Mouse (Mus musculus): ENCODE results near the gene Lrrc2.

DNA sequence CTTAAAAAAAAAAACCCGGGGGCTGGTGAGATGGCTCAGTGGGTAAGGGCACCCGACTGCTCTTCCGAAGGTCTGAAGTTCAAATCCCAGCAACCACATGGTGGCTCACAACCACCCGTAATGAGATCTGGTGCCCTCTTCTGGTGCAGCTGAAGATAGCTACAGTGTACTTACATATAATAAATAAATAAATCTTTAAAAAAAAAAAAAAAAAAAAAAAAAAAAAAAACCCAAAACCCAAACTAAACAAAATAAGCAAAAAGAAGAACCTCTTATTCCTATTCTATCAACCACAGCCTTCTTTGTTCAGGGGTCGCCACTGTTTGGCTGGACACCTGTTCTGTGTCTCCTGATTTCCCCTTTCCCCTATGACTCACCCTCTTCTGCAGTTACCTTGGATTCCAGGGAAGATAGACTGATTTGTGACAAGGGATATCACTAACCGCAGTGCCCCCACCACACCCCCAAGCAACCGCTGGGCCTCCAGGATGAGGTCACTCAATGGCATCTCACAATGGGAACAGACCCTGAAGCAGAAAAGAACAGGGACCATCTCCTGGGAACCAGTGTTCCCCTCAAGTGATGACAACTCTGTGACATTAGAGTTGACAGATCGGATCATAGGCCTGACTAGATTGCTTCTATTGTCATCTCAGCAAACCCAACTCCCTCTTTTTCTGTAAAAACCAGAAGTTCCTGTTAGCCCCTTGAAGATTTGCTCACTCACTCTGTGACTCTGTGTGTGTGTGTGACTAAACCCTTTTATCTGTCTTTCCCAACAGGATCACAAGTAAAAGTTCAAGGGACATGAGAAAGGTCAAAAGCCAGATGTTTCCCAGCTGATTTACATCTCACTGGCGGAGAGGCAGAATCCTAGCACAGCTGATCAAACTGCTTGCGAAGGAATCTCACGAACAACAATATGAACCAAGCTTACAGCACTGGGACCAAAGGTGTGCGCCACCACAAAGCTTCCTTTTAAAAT, 13.5 kb upstream of the Lrrc2 start:
- TF ChIP-seq CTCF (IDR thresholded peaks at IDR 0.05; ENCODE audit: insufficient read depth, low read depth, low read length) (no peak), POLR2A (IDR thresholded peaks at IDR 0.05; ENCODE audit: insufficient read depth, low read depth, low read length) (no peak)
